Comparison of ENCODE assay signal across 18 mouse cellular contexts in the genomic region with DNA sequence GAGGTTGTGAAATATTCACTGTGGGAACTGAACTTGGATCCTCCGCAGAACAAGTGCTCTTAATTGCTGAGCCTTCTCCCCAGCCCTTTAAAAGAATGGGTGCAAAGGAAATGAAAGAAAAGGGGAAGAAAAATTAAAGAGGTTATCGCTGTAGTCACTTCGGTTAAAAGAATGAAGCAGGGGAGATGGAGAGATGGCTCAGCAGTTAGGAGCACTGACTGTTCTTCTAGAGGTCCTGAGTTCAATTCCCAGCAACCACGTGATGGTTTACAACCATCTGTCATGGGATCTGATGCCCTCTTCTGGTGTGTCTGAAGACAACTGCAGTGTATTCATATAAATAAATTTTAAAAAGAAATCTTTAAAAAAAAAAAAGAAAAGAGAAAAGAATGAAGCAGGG. TPM values are rescaled to one million over a fixed set of nuclear protein-coding genes. Genes with fewer than 3 reads are reported as not detected.
DNase-seq lines count a peak whose midpoint lies in the region; ATAC-seq and TF ChIP-seq lines count a peak whose summit lies in the region.
"Had no signal": no experiment of that assay in that cellular context is flagged by ENCODE, and none has a peak within 500 bp of the region (broad histone marks: within the 10 kb centered on the region; RNA-seq: fewer than 3 reads in every experiment).

No protein-coding gene starts in this region.

- no peak for TF ChIP-seq CTCF in heart, adult 2 months (IDR thresholded peaks at IDR 0.05)
- no peak for TF ChIP-seq CTCF in G1E (IDR thresholded peaks at IDR 0.05; ENCODE audit: low read depth, low read length)

- H3K4me2 ChIP-seq in kidney, embryonic 15.5 days: 0 out of 2 replicates have a peak overlapping the region, but pooled peaks have one; percentile 72
- H3K4me2 ChIP-seq in liver, embryonic 16.5 days (ENCODE audit: low read depth, low read length): peak overlapping the region; percentile 82

- whole genome bisulfite sequencing in heart, adult 2 months: 81% methylated on average over 4 of the region's 4 CpGs
- WGBS in kidney, embryonic 15.5 days: 88% methylated on average over 4 of the region's 4 CpGs
- 69% methylated on average over 4 of the region's 4 CpGs for WGBS in liver, embryonic 16.5 days (ENCODE audit: insufficient replicate concordance)

- H3K27me3 ChIP-seq in heart, adult 2 months (ENCODE audit: control insufficient read depth, insufficient read depth, low read length): peaks cover 2% of the 10 kb centered on the region
- H3K27me3 ChIP-seq in kidney, embryonic 15.5 days: peaks cover 25% of the 10 kb centered on the region
- peaks cover 17% of the 10 kb centered on the region for H3K27me3 ChIP-seq in G1E (ENCODE audit: insufficient read depth, low read length)
- H3K27me3 ChIP-seq in liver, embryonic 16.5 days (ENCODE audit: control insufficient read depth, insufficient read depth, low read depth, low read length): peaks cover 19% of the 10 kb centered on the region

- TF ChIP-seq POLR2A in heart, adult 2 months (IDR thresholded peaks at IDR 0.05; ENCODE audit: insufficient read depth, low read depth, low read length): no peak

- no peak overlapping the region; the same call in 1 of the 2 replicates for H3K27ac ChIP-seq in heart, adult 2 months
- no peak overlapping the region for H3K27ac ChIP-seq in kidney, embryonic 15.5 days
- H3K27ac ChIP-seq in liver, embryonic 16.5 days (ENCODE audit: low read length): no peak overlapping the region
- H3K27ac ChIP-seq: embryonic facial prominence, embryonic 10.5 days; limb, embryonic 13.5 days; midbrain, embryonic 15.5 days; neural tube, embryonic 13.5 days had no signal

- DNase-seq in heart, adult 11 months: peak; percentile 34
- no peak for DNase-seq in heart, adult 2 months
- no peak for DNase-seq in kidney, adult 9 months
- no peak for DNase-seq in G1E (ENCODE audit: low spot score)
- DNase-seq in layer of hippocampus, postnatal 14 days (ENCODE audit: low spot score in 2 of 2): no peak
- DNase-seq in urinary bladder, postnatal 14 days (ENCODE audit: low spot score): no peak
- DNase-seq: adrenal gland, postnatal 10 days; cerebellum, postnatal 10 days; heart, adult 18-20 months; kidney, postnatal 25 days; lung, postnatal 36 days; right cerebral cortex, postnatal 4 days had no signal

- no peaks in the 10 kb centered on the region for H3K9me3 ChIP-seq in kidney, embryonic 15.5 days (replicated peaks)
- H3K9me3 ChIP-seq in G1E (replicated peaks): no peaks in the 10 kb centered on the region
- no peaks in the 10 kb centered on the region for H3K9me3 ChIP-seq in liver, embryonic 16.5 days (replicated peaks; ENCODE audit: control insufficient read depth, low read length)
- H3K9me3 ChIP-seq: embryonic facial prominence, embryonic 10.5 days; limb, embryonic 13.5 days; midbrain, embryonic 15.5 days; neural tube, embryonic 13.5 days had no signal

- peaks cover 2% of the 10 kb centered on the region for H3K4me1 ChIP-seq in heart, adult 2 months (ENCODE audit: control insufficient read depth, insufficient read depth, low read length)
- peaks cover 30% of the 10 kb centered on the region for H3K4me1 ChIP-seq in kidney, embryonic 15.5 days
- peaks cover 28% of the 10 kb centered on the region for H3K4me1 ChIP-seq in G1E (ENCODE audit: insufficient read depth, low read depth, low read length)
- H3K4me1 ChIP-seq in liver, embryonic 16.5 days (ENCODE audit: control insufficient read depth, low read depth, low read length): peaks cover 26% of the 10 kb centered on the region

- no peak overlapping the region; the same call in 1 of the 2 replicates for H3K9ac ChIP-seq in heart, adult 2 months (ENCODE audit: low read depth, low read length)
- no peak overlapping the region for H3K9ac ChIP-seq in kidney, embryonic 15.5 days
- no peak overlapping the region; the same call in 1 of the 2 replicates for H3K9ac ChIP-seq in liver, embryonic 16.5 days (ENCODE audit: low read depth, low read length)
- H3K9ac ChIP-seq: limb, embryonic 13.5 days; midbrain, embryonic 15.5 days had no signal

- H3K4me3 ChIP-seq in heart, adult 2 months: no peak overlapping the region
- H3K4me3 ChIP-seq in kidney, embryonic 15.5 days (replicated peaks): no peak overlapping the region
- H3K4me3 ChIP-seq in G1E (ENCODE audit: low read depth, low read length): peak overlapping the region; percentile 95; the same call in 1 of the 2 replicates
- peak overlapping the region; percentile 87 for H3K4me3 ChIP-seq in liver, embryonic 16.5 days (ENCODE audit: low read depth, low read length)

- no peak for TF ChIP-seq EP300 in heart, adult 2 months (IDR thresholded peaks at IDR 0.05; ENCODE audit: insufficient read depth, low read depth, low read length)

- no peak for ATAC-seq in kidney, embryonic 15.5 days (replicated peaks; ENCODE audit: low FRiP score)
- no peak for ATAC-seq in G1E (ENCODE audit: extremely low read depth, insufficient number of reproducible peaks, low FRiP score, poor library complexity, severe bottlenecking)
- no peak for ATAC-seq in liver, embryonic 16.5 days (ENCODE audit: low read depth)

- H3K79me2 ChIP-seq in heart, adult 2 months (replicated peaks; ENCODE audit: control insufficient read depth, insufficient read depth, low read length): 0 out of 2 replicates have a peak, but pooled peaks cover 1% of the 10 kb centered on the region

- intact Hi-C loops in heart, adult 2 months (cut with DNase I): no loop called here

- H3K36me3 ChIP-seq in heart, adult 2 months (ENCODE audit: control insufficient read depth, insufficient read depth, low read length): peaks cover 11% of the 10 kb centered on the region
- H3K36me3 ChIP-seq in kidney, embryonic 15.5 days: peaks cover 3% of the 10 kb centered on the region; the same call in 1 of the 2 replicates
- peaks cover 7% of the 10 kb centered on the region for H3K36me3 ChIP-seq in G1E (replicated peaks)
- no peaks in the 10 kb centered on the region for H3K36me3 ChIP-seq in liver, embryonic 16.5 days (ENCODE audit: control insufficient read depth, insufficient read depth)
- H3K36me3 ChIP-seq: midbrain, embryonic 15.5 days; neural tube, embryonic 13.5 days had no signal

RNA-seq across cellular contexts. Expression of a gene that starts 1.5 kb away (rescaled TPM):
- total RNA-seq in heart, adult 2 months (2021): 1 to 10 TPM; 2.0 to 2.9 TPM
- polyA plus RNA-seq in heart, adult 2 months (2012; rRNA removed): 9.3 and 11.2 TPM in 2 replicates
- polyA plus RNA-seq in kidney, embryonic 15.5 days (2015; fragmentation: Nextera tagmentation; extraction: Ambion mirVana): 2.3 and 2.4 TPM in 2 replicates
- 3.4 and 3.8 TPM in 2 replicates for total RNA-seq in G1E (2014; fragmentation: Nextera tagmentation)
- total RNA-seq in G1E (2017): 0.76 and 0.99 TPM in 2 replicates
- polyA plus RNA-seq in G1E (2012): 0.29 and 0.43 TPM in 2 replicates
- 2.0 and 3.4 TPM in 2 replicates for polyA plus RNA-seq in liver, embryonic 16.5 days (2015; fragmentation: Nextera tagmentation; extraction: Ambion mirVana)
- total RNA-seq in layer of hippocampus, postnatal 14 days (2021): 10 to 100 TPM; 15.8 to 20.4 TPM

RNA-seq across cellular contexts. Expression of a gene that starts 1.6 kb away (rescaled TPM):
- 10 to 100 TPM; 27.0 to 31.4 TPM for total RNA-seq in heart, adult 2 months (2021)
- 11.0 and 28.0 TPM in 2 replicates for polyA plus RNA-seq in heart, adult 2 months (2012; rRNA removed)
- polyA plus RNA-seq in kidney, embryonic 15.5 days (2015; fragmentation: Nextera tagmentation; extraction: Ambion mirVana): 105 and 115 TPM in 2 replicates
- 63.1 and 90.0 TPM in 2 replicates for total RNA-seq in G1E (2014; fragmentation: Nextera tagmentation)
- 105 and 120 TPM in 2 replicates for total RNA-seq in G1E (2017)
- 4.7 and 6.4 TPM in 2 replicates for polyA plus RNA-seq in G1E (2012)
- polyA plus RNA-seq in liver, embryonic 16.5 days (2015; fragmentation: Nextera tagmentation; extraction: Ambion mirVana): 23.0 and 28.5 TPM in 2 replicates
- total RNA-seq in layer of hippocampus, postnatal 14 days (2021): 10 to 100 TPM; 43.4 to 47.5 TPM

RNA-seq across cellular contexts. Expression of a gene that starts 26.3 kb away (rescaled TPM):
- not detected for total RNA-seq in heart, adult 2 months (2021)
- not detected in 2 replicates for polyA plus RNA-seq in heart, adult 2 months (2012; rRNA removed)
- 0.32 and 0.48 TPM in 2 replicates for polyA plus RNA-seq in kidney, embryonic 15.5 days (2015; fragmentation: Nextera tagmentation; extraction: Ambion mirVana)
- total RNA-seq in G1E (2014; fragmentation: Nextera tagmentation) (not detected in 2 replicates), G1E (2017) (not detected in 2 replicates)
- polyA plus RNA-seq in G1E (2012): not detected in 2 replicates
- 0.02 and 0.08 TPM in 2 replicates for polyA plus RNA-seq in liver, embryonic 16.5 days (2015; fragmentation: Nextera tagmentation; extraction: Ambion mirVana)
- total RNA-seq in layer of hippocampus, postnatal 14 days (2021): under 1 TPM; 0.60 to 0.79 TPM
- total RNA-seq: heart, adult 18-20 months had no signal

RNA-seq across cellular contexts. Expression of a gene that starts 55.2 kb away (rescaled TPM):
- total RNA-seq in heart, adult 2 months (2021): 10 to 100 TPM; 18.4 to 35.8 TPM
- polyA plus RNA-seq in heart, adult 2 months (2012; rRNA removed): 10.0 and 18.8 TPM in 2 replicates
- polyA plus RNA-seq in kidney, embryonic 15.5 days (2015; fragmentation: Nextera tagmentation; extraction: Ambion mirVana): 17.8 and 18.7 TPM in 2 replicates
- total RNA-seq in G1E (2014; fragmentation: Nextera tagmentation): 14.2 and 17.7 TPM in 2 replicates
- total RNA-seq in G1E (2017): 20.4 and 22.8 TPM in 2 replicates
- polyA plus RNA-seq in G1E (2012): 3.1 and 4.4 TPM in 2 replicates
- polyA plus RNA-seq in liver, embryonic 16.5 days (2015; fragmentation: Nextera tagmentation; extraction: Ambion mirVana): 3.4 and 3.9 TPM in 2 replicates
- total RNA-seq in layer of hippocampus, postnatal 14 days (2021): 1 to 10 TPM; 8.4 to 9.3 TPM

Comparison
In these comparisons a context has a peak if more than half of its experiments do, and no peak if none do; other contexts are left out.
1. H3K4me3 ChIP-seq: peak in G1E (single experiment) and liver, embryonic 16.5 days (single experiment); none in heart, adult 2 months (single experiment) and kidney, embryonic 15.5 days (single experiment).